Mouse (Mus musculus): ENCODE data around the gene Fam162a.

GRCm38 (mm10) chr16:36072410-36073011 is 1.1 kb upstream of the Fam162a start:
- no peak for TF ChIP-seq ZC3H11A (IDR thresholded peaks at IDR 0.05; ENCODE audit: borderline replicate concordance, low read depth, low read length)
- TF ChIP-seq MAFK (IDR thresholded peaks at IDR 0.05; ENCODE audit: insufficient read depth, low read depth, low read length) = no peak
- TF ChIP-seq CHD2 (IDR thresholded peaks at IDR 0.05; ENCODE audit: low read depth, low read length) = no peak

Data from ES-E14 (cell line).